Mouse (Mus musculus) inflammation-experienced regulatory T-cells, adult 6 months (primary cell): ENCODE results near the gene Pbx4. TPM values are rescaled to one million over a fixed set of nuclear protein-coding genes. Genes with fewer than 3 reads are reported as not detected.
A peak's percentile ranks its signal among the peaks of the same experiment; 100 is the strongest.

Source experiments
- ATAC-seq: one replicate; pipeline ENCODE4 v1.8.0; 2017
- polyA plus RNA-seq, 3 experiments: library from polyadenylated mRNA; unstranded; fragments of 100-300 nt; shearing (Covaris generic); gene quantifications; one replicate each; pipeline ENCODE4 v1.2.1; 2017

Gene Pbx4
- 10 to 100 TPM in 2 of 3 experiments, 1 to 10 TPM in 1; 7.5 to 20.8 (median 18.4) TPM for polyA plus RNA-seq

- ATAC-seq, result peak; percentile 96
These were observed at the start of gene Pbx4 for GRCm38 (mm10) chr8:69832298-69832853. Gene Pbx4 (plus strand): TSS chr8:69832491.

- ATAC-seq, result no peak
These were observed 43.2 kb upstream of the Pbx4 start for GRCm38 (mm10) chr8:69789105-69789504.

- no peak for ATAC-seq
These were observed 42.6 kb upstream of the Pbx4 start for GRCm38 (mm10) chr8:69789731-69790130.

- ATAC-seq, result no peak
These were observed 41.9 kb upstream of the Pbx4 start for GRCm38 (mm10) chr8:69790364-69790763.

- ATAC-seq, result peak; percentile 96
These were observed 41.4 kb upstream of the Pbx4 start, which contains the start of the genes Atp13a1 and Zfp866 for GRCm38 (mm10) chr8:69790773-69791367. Gene Atp13a1 (plus strand): TSS chr8:69791163. Gene Zfp866 (minus strand): TSS chr8:69791178.

- ATAC-seq, result peak; percentile 33
These were observed 40.7 kb upstream of the Pbx4 start for GRCm38 (mm10) chr8:69791415-69792068.

- no peak for ATAC-seq
These were observed 38.6 kb upstream of the Pbx4 start for GRCm38 (mm10) chr8:69793666-69794065.

GRCm38 (mm10) chr8:69794096-69794495 lies 38.2 kb upstream of the Pbx4 start:
- ATAC-seq, result no peak

- ATAC-seq, result no peak
These were observed 37.4 kb upstream of the Pbx4 start for GRCm38 (mm10) chr8:69794901-69795300.

- no peak for ATAC-seq
These were observed 35.5 kb upstream of the Pbx4 start for GRCm38 (mm10) chr8:69796721-69797345.

GRCm38 (mm10) chr8:69797661-69798060 lies 34.6 kb upstream of the Pbx4 start:
- ATAC-seq, result no peak

- ATAC-seq, result no peak
These were observed 33.0 kb upstream of the Pbx4 start for GRCm38 (mm10) chr8:69799261-69799660.

GRCm38 (mm10) chr8:69799946-69800345 lies 32.3 kb upstream of the Pbx4 start:
- ATAC-seq, result no peak

- no peak for ATAC-seq
These were observed 30.5 kb upstream of the Pbx4 start for GRCm38 (mm10) chr8:69801796-69802195.

- ATAC-seq, result no peak
These were observed 30.1 kb upstream of the Pbx4 start for GRCm38 (mm10) chr8:69802216-69802615.

GRCm38 (mm10) chr8:69803366-69803765 lies 28.9 kb upstream of the Pbx4 start:
- ATAC-seq, result no peak

- no peak for ATAC-seq
These were observed 27.8 kb upstream of the Pbx4 start for GRCm38 (mm10) chr8:69804537-69804936.

GRCm38 (mm10) chr8:69805086-69805485 lies 27.2 kb upstream of the Pbx4 start:
- no peak for ATAC-seq

GRCm38 (mm10) chr8:69805491-69805890 lies 26.8 kb upstream of the Pbx4 start:
- no peak for ATAC-seq

GRCm38 (mm10) chr8:69807236-69807635 lies 25.1 kb upstream of the Pbx4 start:
- no peak for ATAC-seq

GRCm38 (mm10) chr8:69808094-69808863 lies 24.0 kb upstream of the Pbx4 start, which contains the start of gene Gmip:
Gene Gmip (plus strand): TSS chr8:69808679.
- ATAC-seq, result peak; percentile 94

GRCm38 (mm10) chr8:69808864-69809403 lies 23.4 kb upstream of the Pbx4 start:
- peak; percentile 64 for ATAC-seq
